Mouse (Mus musculus) midbrain, embryonic 14.5 days (tissue): Measurements from ENCODE around the gene Degs1. TPM values are rescaled to one million over a fixed set of nuclear protein-coding genes. Genes with fewer than 3 reads are reported as not detected.
A peak's percentile ranks its signal among the peaks of the same experiment; 100 is the strongest.

Experiments used
- ATAC-seq: fragments of 200-750 bp; cut with Nextera tagmentation; 2 replicates; pipeline ENCODE4 v1.8.0; 2017; ENCODE audit warnings: moderate number of reproducible peaks, moderate library complexity; ENCODE audit not compliant: low FRiP score, low TSS enrichment
- DNase-seq: peaks from one replicate; pipeline ENCODE4 v3.0.0-alpha.2; 2015
- H3K27ac ChIP-seq: fragments of 300-500 bp; sonication (generic); replicated peaks from 2 replicates; pipeline ENCODE4 v1.5.1; 2014; ENCODE audit warnings: mild to moderate bottlenecking, low read depth, low read length, moderate library complexity
- H3K27me3 ChIP-seq: fragments of 300-500 bp; sonication (generic); 2 replicates; pipeline ENCODE4 v1.6.1; 2014; ENCODE audit warnings: low read length, control low read depth, mixed read lengths; ENCODE audit not compliant: control insufficient read depth, insufficient read depth
- H3K36me3 ChIP-seq: fragments of 300-500 bp; sonication (generic); 2 replicates; pipeline ENCODE4 v1.6.1; 2014; ENCODE audit warnings: low read length, control low read depth; ENCODE audit not compliant: control insufficient read depth, insufficient read depth
- H3K4me1 ChIP-seq: fragments of 300-500 bp; sonication (generic); 2 replicates; pipeline ENCODE4 v1.6.1; 2014; ENCODE audit warnings: mild to moderate bottlenecking, antibody characterized with exemption, low read length, control low read depth; ENCODE audit not compliant: control insufficient read depth, insufficient read depth
- H3K4me2 ChIP-seq: fragments of 300-500 bp; sonication (generic); 2 replicates; pipeline ENCODE4 v1.6.1; 2014; ENCODE audit warnings: mild to moderate bottlenecking, low read length, moderate library complexity
- H3K4me3 ChIP-seq: fragments of 300-500 bp; sonication (generic); replicated peaks from 2 replicates; pipeline ENCODE4 v1.5.1; 2014; ENCODE audit warnings: low read depth, low read length
- H3K9ac ChIP-seq: fragments of 300-500 bp; sonication (generic); replicated peaks from 2 replicates; pipeline ENCODE4 v1.6.1; 2014; ENCODE audit warnings: mild to moderate bottlenecking, low read length, moderate library complexity
- H3K9me3 ChIP-seq: fragments of 300-500 bp; sonication (generic); 2 replicates; pipeline ENCODE4 v1.6.1; 2016; ENCODE audit warnings: low read length, control low read depth, mixed read lengths; ENCODE audit not compliant: control insufficient read depth
- WGBS: fragments of 180-500 bp; shearing (Covaris S2); extraction: QIAGEN DNeasy Blood & Tissue Kit; methylation state at CpG from one replicate; pipeline ENCODE4 v1.1.7; 2014; 5-methylcytosine and 5-hydroxymethylcytosine counted together
- polyA plus RNA-seq: library from polyadenylated mRNA; unstranded; fragments of >200 nt; fragmentation: Nextera tagmentation; extraction: Ambion mirVana; gene quantifications from 2 replicates; pipeline ENCODE4 v1.2.1, GENCODE M21; 2014

The Degs1 gene
- polyA plus RNA-seq, 1 experiment from 2014 or later: 76.8 TPM

- H3K4me1 ChIP-seq: no peaks in the 10 kb centered on the region
- WGBS: 58% methylated on average over 2 of the region's 2 CpGs
- H3K36me3 ChIP-seq: no peaks in the 10 kb centered on the region
- H3K4me3 ChIP-seq: no peak overlapping the region
- no peaks in the 10 kb centered on the region for H3K27me3 ChIP-seq
- no peak overlapping the region for H3K27ac ChIP-seq
- no peak for ATAC-seq
- no peak overlapping the region for H3K9ac ChIP-seq
- no peak for DNase-seq
- H3K9me3 ChIP-seq: peaks cover 4% of the 10 kb centered on the region; the same call in 1 of the 2 replicates
- no peak overlapping the region for H3K4me2 ChIP-seq
Measured at GRCm38 (mm10) chr1:182289781-182290180, 7.2 kb upstream of the Degs1 start.

DNA sequence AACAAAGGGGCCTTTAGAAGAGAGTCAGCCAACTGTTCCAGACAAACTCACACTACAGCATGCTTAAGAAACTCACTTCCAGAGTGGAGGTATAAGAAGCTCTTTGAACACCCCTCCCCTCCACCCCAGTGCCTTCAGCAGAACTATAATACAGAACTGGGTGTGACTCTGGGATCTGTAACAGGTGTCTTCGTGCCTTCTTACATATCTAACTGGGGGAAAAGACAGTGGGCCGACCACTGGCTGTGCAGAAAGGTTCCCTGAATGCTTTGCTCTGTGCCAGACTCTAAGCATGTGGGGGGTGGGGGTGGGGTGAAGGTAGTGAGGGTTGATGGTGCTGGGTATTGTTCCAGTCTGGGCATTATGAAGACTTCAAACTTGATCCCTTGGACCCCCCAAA is 6.0 kb upstream of the Degs1 start:
- no peak overlapping the region for H3K4me3 ChIP-seq
- no peak overlapping the region for H3K4me2 ChIP-seq
- H3K36me3 ChIP-seq: no peaks in the 10 kb centered on the region
- H3K27ac ChIP-seq: no peak overlapping the region
- no peaks in the 10 kb centered on the region for H3K9me3 ChIP-seq
- WGBS: 35% methylated on average over 2 of the region's 2 CpGs
- DNase-seq (no peak), ATAC-seq (no peak)
- no peak overlapping the region for H3K9ac ChIP-seq
- H3K27me3 ChIP-seq: no peaks in the 10 kb centered on the region; the same call in 1 of the 2 replicates
- H3K4me1 ChIP-seq: no peaks in the 10 kb centered on the region

DNA sequence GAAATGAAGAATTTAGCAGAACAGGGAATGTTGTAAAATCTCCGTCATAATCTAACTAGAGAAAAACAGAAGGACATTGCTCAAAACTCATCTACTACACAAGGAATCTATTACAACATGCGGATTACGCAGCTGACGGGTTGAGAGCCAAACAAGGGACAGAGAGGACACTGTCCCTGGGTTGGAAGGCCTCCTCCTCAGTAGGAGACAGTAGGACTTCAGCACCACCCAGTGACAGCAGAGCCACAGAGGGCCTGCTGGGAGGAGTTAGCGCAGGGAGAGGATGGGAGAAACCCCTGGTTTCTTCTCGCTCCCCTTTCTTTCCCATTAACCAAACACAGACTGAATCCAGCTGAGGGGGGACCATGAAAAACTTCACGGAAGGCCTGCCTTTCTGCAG is 5.2 kb upstream of the Degs1 start:
- Histone ChIP-seq H3K4me2 (no peak overlapping the region), H3K9ac (no peak overlapping the region), H3K9me3 (no peaks in the 10 kb centered on the region), H3K4me3 (no peak overlapping the region), H3K36me3 (no peaks in the 10 kb centered on the region), H3K27ac (no peak overlapping the region), H3K4me1 (peaks cover 4% of the 10 kb centered on the region; the same call in 1 of the 2 replicates), H3K27me3 (no peaks in the 10 kb centered on the region; the same call in 1 of the 2 replicates)
- ATAC-seq: no peak
- DNase-seq: no peak
- 71% methylated on average over 7 of the region's 7 CpGs for WGBS

GRCm38 (mm10) chr1:182284795-182285194 is 2.2 kb upstream of the Degs1 start:
- peaks cover 18% of the 10 kb centered on the region for H3K4me1 ChIP-seq
- H3K27ac ChIP-seq: no peak overlapping the region
- DNase-seq: no peak
- no peak overlapping the region for H3K9ac ChIP-seq
- no peaks in the 10 kb centered on the region; the same call in 1 of the 2 replicates for H3K27me3 ChIP-seq
- no peak for ATAC-seq
- no peak overlapping the region for H3K4me3 ChIP-seq
- H3K9me3 ChIP-seq: no peaks in the 10 kb centered on the region
- H3K4me2 ChIP-seq: no peak overlapping the region
- H3K36me3 ChIP-seq: no peaks in the 10 kb centered on the region
- 95% methylated on average over 2 of the region's 2 CpGs for WGBS

GRCm38 (mm10) chr1:182283231-182283630 is 627 bp upstream of the Degs1 start:
- Histone ChIP-seq H3K4me1 (peaks cover 18% of the 10 kb centered on the region), H3K4me3 (peak overlapping the region; percentile 76), H3K27me3 (no peaks in the 10 kb centered on the region; the same call in 1 of the 2 replicates), H3K27ac (no peak overlapping the region), H3K9me3 (no peaks in the 10 kb centered on the region), H3K4me2 (peak overlapping the region; percentile 78), H3K36me3 (peaks cover 10% of the 10 kb centered on the region), H3K9ac (no peak overlapping the region; the same call in 1 of the 2 replicates)
- DNase-seq: peak; percentile 2
- ATAC-seq: no peak
- WGBS: 21% methylated on average over 7 of the region's 7 CpGs

- peak; percentile 12 for DNase-seq
- H3K27ac ChIP-seq: no peak overlapping the region
- WGBS: 22% methylated on average over 9 of the region's 9 CpGs
Measured at GRCm38 (mm10) chr1:182281251-182281711, 1.3 kb downstream of the Degs1 start.

GRCm38 (mm10) chr1:182280577-182280976 is 2.0 kb downstream of the Degs1 start:
- Histone ChIP-seq H3K36me3 (peaks cover 34% of the 10 kb centered on the region), H3K27me3 (no peaks in the 10 kb centered on the region; the same call in 1 of the 2 replicates), H3K9ac (0 out of 2 replicates have a peak overlapping the region, but pooled peaks have one; percentile 10), H3K4me1 (peaks cover 18% of the 10 kb centered on the region), H3K4me3 (peak overlapping the region; percentile 76; the same call in 1 of the 2 replicates), H3K4me2 (peak overlapping the region; percentile 78), H3K27ac (no peak overlapping the region), H3K9me3 (no peaks in the 10 kb centered on the region)
- 59% methylated on average over 11 of the region's 11 CpGs for WGBS
- no peak for ATAC-seq
- peak; percentile 9 for DNase-seq

More at GRCm38 (mm10) chr1:182281251-182281711, 1.3 kb downstream of the Degs1 start:
- H3K36me3 ChIP-seq: peaks cover 29% of the 10 kb centered on the region
- peaks cover 18% of the 10 kb centered on the region for H3K4me1 ChIP-seq
- H3K4me2 ChIP-seq: peak overlapping the region; percentile 78
- H3K9ac ChIP-seq: peak overlapping the region; percentile 30; the same call in 1 of the 2 replicates
- H3K27me3 ChIP-seq: no peaks in the 10 kb centered on the region; the same call in 1 of the 2 replicates
- peak overlapping the region; percentile 76 for H3K4me3 ChIP-seq
- H3K9me3 ChIP-seq: no peaks in the 10 kb centered on the region
- no peak for ATAC-seq

GRCm38 (mm10) chr1:182280046-182280445 is 2.6 kb downstream of the Degs1 start:
- H3K9ac ChIP-seq: no peak overlapping the region
- H3K36me3 ChIP-seq: peaks cover 40% of the 10 kb centered on the region
- no peak overlapping the region for H3K4me2 ChIP-seq
- H3K9me3 ChIP-seq: no peaks in the 10 kb centered on the region
- DNase-seq: no peak
- H3K27ac ChIP-seq: no peak overlapping the region
- H3K4me3 ChIP-seq: no peak overlapping the region
- no peak for ATAC-seq
- H3K27me3 ChIP-seq: no peaks in the 10 kb centered on the region; the same call in 1 of the 2 replicates
- WGBS: 88% methylated on average over 6 of the region's 6 CpGs
- H3K4me1 ChIP-seq: peaks cover 18% of the 10 kb centered on the region

GRCm38 (mm10) chr1:182279436-182279835 is 3.2 kb downstream of the Degs1 start:
- DNase-seq (no peak), ATAC-seq (no peak)
- H3K27me3 ChIP-seq: no peaks in the 10 kb centered on the region; the same call in 1 of the 2 replicates
- WGBS: 93% methylated on average over 4 of the region's 4 CpGs
- H3K4me2 ChIP-seq: no peak overlapping the region
- H3K4me3 ChIP-seq: no peak overlapping the region
- H3K4me1 ChIP-seq: peaks cover 18% of the 10 kb centered on the region
- no peaks in the 10 kb centered on the region for H3K9me3 ChIP-seq
- peaks cover 43% of the 10 kb centered on the region for H3K36me3 ChIP-seq
- no peak overlapping the region for H3K9ac ChIP-seq
- H3K27ac ChIP-seq: no peak overlapping the region
